Mouse (Mus musculus): ENCODE measurements at regions not wholly inside any gene's neighbourhood (a gene's known extent, or its start where the extent isn't known, plus 50 kb on each side); places are given as distances from the start of the nearest gene placed in this dataset.

- TF ChIP-seq CTCF (conservative IDR thresholded peaks at IDR 0.05; ENCODE audit: insufficient read depth, insufficient read length, low read depth, low read length) (no peak), POLR2A (IDR thresholded peaks at IDR 0.05; ENCODE audit: low read depth, low read length) (no peak)
These were observed 123.4 kb upstream of the Dapk1 start for GRCm38 (mm10) chr13:60478301-60478700.

All from kidney, adult 2 months (tissue).